Mouse (Mus musculus) heart, embryonic 10.5 days (tissue): ENCODE data around the gene Spag17. TPM values are rescaled to one million over a fixed set of nuclear protein-coding genes. Genes with fewer than 3 reads are reported as not detected.

Experiments used
- DNase-seq: peaks from one replicate; pipeline ENCODE4 v3.0.0-alpha.2; 2017; ENCODE audit warnings: low spot score
- H3K27ac ChIP-seq: fragments of 300-500 bp; sonication (generic); 2 replicates; pipeline ENCODE4 v1.5.1; 2016; ENCODE audit warnings: mild to moderate bottlenecking
- H3K27me3 ChIP-seq: fragments of 300-500 bp; sonication (generic); 2 replicates; pipeline ENCODE4 v1.6.1; 2016; ENCODE audit warnings: mild to moderate bottlenecking; ENCODE audit not compliant: poor library complexity, insufficient read depth, severe bottlenecking
- H3K36me3 ChIP-seq: fragments of 300-500 bp; sonication (generic); 2 replicates; pipeline ENCODE4 v1.6.1; 2016; ENCODE audit warnings: mild to moderate bottlenecking, moderate library complexity
- H3K4me1 ChIP-seq: fragments of 300-500 bp; sonication (generic); 2 replicates; pipeline ENCODE4 v1.6.1; 2016; ENCODE audit warnings: mild to moderate bottlenecking
- H3K4me3 ChIP-seq: fragments of 300-500 bp; sonication (generic); 2 replicates; pipeline ENCODE4 v1.5.1; 2016; ENCODE audit warnings: mild to moderate bottlenecking, moderate library complexity
- H3K9me3 ChIP-seq: fragments of 300-500 bp; sonication (generic); 2 replicates; pipeline ENCODE4 v1.6.1; 2016; ENCODE audit warnings: mild to moderate bottlenecking, moderate library complexity
- WGBS: fragments of 180-500 bp; shearing (Covaris S2); methylation state at CpG from one replicate; pipeline ENCODE4 v1.1.7; 2016; 5-methylcytosine and 5-hydroxymethylcytosine counted together
- polyA plus RNA-seq: library from polyadenylated mRNA; unstranded; fragments of >200 nt; fragmentation: Nextera tagmentation; extraction: Ambion mirVana; gene quantifications from 2 replicates; pipeline ENCODE4 v1.2.1, GENCODE M21; 2016

The Spag17 gene
- polyA plus RNA-seq, 1 experiment from 2014 or later, result 0.11 TPM

DNA sequence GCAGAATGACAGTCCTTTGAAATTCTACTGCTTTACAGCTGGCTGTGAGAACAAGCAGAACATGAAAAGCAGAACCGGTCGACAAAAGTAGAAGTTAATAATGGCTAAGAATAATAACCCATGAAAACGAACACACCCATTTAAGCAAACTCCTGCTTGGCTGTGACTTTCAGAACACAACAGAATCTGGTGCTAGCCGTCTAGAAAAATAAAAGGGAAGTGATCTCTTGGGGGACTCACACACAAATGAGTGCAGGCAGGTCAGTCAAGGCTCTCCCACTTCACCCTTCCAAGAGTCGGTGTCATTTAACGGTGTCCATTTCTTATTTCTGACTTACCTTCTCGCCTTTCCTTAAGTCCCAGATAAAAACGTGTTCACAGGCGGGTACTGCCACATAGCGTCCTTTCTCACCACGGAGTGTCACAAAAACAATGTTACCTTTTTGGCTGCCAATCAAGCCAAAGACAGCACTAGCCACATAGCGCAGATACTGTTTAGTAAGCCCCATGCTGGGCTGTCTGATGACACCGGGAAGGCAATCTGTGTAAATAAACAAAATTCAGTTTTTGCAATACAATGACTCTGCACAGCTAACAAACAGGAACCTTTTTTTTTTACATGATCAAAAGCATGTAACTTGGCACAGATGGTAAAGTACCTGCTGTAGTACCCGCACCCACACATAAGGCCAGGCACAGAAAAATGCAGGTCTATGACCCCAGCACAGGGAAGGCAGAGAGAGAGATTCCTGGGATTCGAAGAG, 275.7 kb downstream of the Spag17 start:
- WGBS, result 84% methylated on average over 15 of the region's 15 CpGs
- no peak for DNase-seq
- H3K27ac ChIP-seq, result peak overlapping the region; percentile 90; the same call in 1 of the 2 replicates
- no peaks in the 10 kb centered on the region for H3K27me3 ChIP-seq
- H3K36me3 ChIP-seq, result peaks cover 36% of the 10 kb centered on the region
- no peaks in the 10 kb centered on the region for H3K9me3 ChIP-seq
- peaks cover 9% of the 10 kb centered on the region for H3K4me1 ChIP-seq
- peak overlapping the region; percentile 88 for H3K4me3 ChIP-seq

DNA sequence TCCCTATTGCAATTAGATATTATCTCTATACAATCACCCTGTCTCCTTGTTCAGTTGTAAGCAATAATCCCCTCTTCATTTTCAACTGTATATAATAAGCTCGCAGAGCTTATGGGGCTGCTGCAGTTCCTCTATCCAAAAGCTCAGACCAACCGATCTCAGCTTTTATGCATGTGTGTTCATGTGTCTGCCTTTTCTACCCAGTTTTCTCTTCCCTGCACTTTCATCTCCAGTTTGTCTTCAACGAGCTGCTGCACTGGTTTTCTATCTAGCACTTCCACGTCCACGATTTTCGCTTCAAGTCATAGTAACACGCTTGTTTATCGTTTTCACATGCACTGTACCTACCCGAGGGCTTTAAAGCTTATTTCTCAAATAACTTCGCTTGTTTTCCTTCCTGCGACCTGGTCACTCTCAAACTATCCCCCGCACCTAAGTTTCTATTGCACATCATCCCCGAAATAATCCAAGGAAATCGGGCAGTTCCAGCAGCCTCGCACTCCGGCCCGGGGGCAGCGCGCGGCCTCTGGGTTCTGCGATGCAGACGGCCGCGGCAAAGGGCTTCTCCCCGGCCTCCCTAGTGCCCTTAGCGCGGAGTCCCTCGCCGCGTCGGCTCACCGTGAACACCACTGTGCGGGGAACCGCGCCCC, 276.6 kb downstream of the Spag17 start:
- peaks cover 32% of the 10 kb centered on the region for H3K36me3 ChIP-seq
- H3K27ac ChIP-seq, result peak overlapping the region; percentile 90
- H3K4me1 ChIP-seq, result peaks cover 9% of the 10 kb centered on the region
- H3K9me3 ChIP-seq, result no peaks in the 10 kb centered on the region
- H3K27me3 ChIP-seq, result no peaks in the 10 kb centered on the region
- H3K4me3 ChIP-seq, result peak overlapping the region; percentile 88
- WGBS, result 1% methylated on average over 35 of the region's 35 CpGs
- no peak for DNase-seq

DNA sequence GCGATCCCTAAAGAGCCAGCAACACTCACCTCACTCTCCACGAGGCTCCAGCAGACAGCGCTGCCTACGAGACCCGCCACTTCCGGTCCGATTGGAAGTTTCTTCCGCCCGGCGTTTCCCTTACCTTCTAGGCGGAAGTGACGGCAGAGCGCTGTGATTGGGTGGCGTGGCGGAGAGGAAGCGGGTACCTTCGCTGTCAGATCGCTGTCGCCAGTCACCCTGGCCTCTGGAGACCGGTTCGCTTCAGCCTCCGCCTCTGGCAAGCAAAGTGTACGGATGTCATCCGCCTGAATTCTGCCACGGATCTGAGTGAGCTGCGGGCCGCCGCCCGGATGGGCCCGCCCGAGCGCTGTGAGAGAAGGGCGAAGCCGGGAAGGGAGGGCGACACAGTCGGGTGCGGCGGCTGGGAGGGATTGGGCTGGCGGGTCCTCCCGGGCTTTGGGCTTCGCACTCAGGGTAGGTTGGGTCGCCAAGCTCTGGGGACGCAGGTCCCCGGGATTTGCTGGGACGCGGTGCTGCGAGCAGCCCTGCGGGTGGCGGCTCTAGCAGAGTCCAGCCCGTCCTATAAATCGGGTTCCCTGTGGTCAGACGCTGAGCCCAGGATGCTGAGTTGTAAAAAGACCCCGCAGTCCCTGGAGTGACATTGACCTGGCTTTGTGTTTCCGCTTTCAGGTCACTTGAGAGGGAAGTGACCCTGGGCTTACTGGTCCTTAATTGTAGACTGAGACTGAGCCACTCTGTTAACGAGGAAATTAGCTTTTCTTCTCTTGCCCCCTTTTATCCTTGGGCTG, 277.3 kb downstream of the Spag17 start, which contains the start of the genes Gdap2 and Wdr3:
Gene Gdap2, plus strand, starts transcription at position 67 of the 791 bp plus-strand sequence.
Gene Wdr3, minus strand, starts transcription at position 93 of the 791 bp plus-strand sequence.
- Histone ChIP-seq H3K9me3 (no peaks in the 10 kb centered on the region), H3K27me3 (no peaks in the 10 kb centered on the region), H3K4me1 (peaks cover 9% of the 10 kb centered on the region), H3K27ac (peak within 1 kb of the TSS; percentile 90), H3K4me3 (peak within 1 kb of the TSS; percentile 88), H3K36me3 (peaks cover 25% of the 10 kb centered on the region)
- DNase-seq, result peak; percentile 98
- under 1% methylated on average over 55 of the region's 55 CpGs for WGBS

DNA sequence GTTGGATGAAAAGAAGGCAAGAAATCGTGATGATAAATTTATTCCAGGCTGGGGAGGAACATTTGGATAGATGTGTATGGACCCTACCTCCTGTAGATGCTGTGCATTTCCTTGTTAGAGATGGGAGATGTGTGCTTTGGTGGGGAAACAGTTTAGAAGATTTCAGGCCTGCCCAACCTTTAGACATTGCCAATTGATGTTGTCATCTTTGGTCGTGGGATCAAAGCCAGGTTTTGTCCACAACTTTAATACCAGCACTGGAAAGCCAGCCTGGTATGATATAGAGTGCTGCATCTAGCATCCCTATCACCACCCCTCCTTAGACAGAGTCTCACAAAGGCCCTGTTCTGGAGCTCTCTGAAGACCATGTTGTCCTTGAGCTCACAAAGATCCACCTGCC, 278.4 kb downstream of the Spag17 start:
- DNase-seq, result no peak
- WGBS, result 81% methylated on average over 2 of the region's 2 CpGs
- no peak overlapping the region for H3K4me3 ChIP-seq

DNA sequence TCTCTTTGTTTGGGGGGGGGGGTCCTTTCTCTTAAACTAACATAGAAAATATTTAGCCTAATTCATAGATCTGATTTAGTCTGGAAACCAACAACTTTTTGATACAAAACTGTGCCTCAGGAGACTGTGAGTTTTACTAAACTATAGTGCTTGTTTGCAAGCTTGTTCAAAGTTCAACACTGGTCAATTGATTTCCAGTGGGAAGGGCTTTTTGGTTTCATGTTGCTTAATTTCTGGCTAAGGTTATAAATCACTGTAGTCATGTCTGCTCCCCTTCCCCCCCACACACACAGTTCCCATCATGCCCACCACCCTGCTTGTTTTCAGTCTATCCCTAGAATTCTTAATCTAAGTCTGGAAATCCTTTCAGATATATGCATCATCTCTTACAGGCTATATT, 279.8 kb downstream of the Spag17 start:
- Histone ChIP-seq H3K27me3 (no peaks in the 10 kb centered on the region), H3K4me1 (peaks cover 9% of the 10 kb centered on the region), H3K9me3 (no peaks in the 10 kb centered on the region)

More for the DNA sequence above, 278.4 kb downstream of the Spag17 start:
- H3K9me3 ChIP-seq, result no peaks in the 10 kb centered on the region
- peaks cover 18% of the 10 kb centered on the region for H3K36me3 ChIP-seq
- H3K27ac ChIP-seq, result no peak overlapping the region
- peaks cover 9% of the 10 kb centered on the region for H3K4me1 ChIP-seq
- H3K27me3 ChIP-seq, result no peaks in the 10 kb centered on the region

DNA sequence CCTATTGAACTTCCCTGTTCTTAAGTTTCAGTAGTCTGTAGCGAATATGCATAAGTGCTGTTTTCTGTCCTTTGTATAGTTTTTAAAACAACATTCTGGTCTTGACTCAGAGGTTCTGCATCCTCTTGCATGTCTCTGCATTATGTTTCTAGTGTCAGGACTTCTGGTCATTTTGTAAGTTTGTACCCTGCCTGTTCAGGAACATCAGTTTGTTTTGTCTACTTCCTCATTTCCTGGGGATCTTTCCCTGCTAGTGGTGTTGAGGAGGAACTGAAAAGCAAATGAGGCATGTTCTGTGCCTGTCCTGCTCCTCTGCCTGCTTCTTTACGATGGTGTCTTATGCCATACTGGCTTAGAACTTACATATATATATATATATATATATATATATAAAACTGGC, 290.8 kb downstream of the Spag17 start:
- Histone ChIP-seq H3K4me3 (no peak overlapping the region), H3K36me3 (peaks cover 59% of the 10 kb centered on the region), H3K27ac (no peak overlapping the region), H3K27me3 (no peaks in the 10 kb centered on the region), H3K9me3 (no peaks in the 10 kb centered on the region), H3K4me1 (no peaks in the 10 kb centered on the region)
- WGBS, result 87% methylated on average over 2 of the region's 2 CpGs
- no peak for DNase-seq

More for the DNA sequence above, 279.8 kb downstream of the Spag17 start:
- no peak for DNase-seq
- Histone ChIP-seq H3K4me3 (no peak overlapping the region), H3K27ac (no peak overlapping the region), H3K36me3 (peaks cover 11% of the 10 kb centered on the region; the same call in 1 of the 2 replicates)

DNA sequence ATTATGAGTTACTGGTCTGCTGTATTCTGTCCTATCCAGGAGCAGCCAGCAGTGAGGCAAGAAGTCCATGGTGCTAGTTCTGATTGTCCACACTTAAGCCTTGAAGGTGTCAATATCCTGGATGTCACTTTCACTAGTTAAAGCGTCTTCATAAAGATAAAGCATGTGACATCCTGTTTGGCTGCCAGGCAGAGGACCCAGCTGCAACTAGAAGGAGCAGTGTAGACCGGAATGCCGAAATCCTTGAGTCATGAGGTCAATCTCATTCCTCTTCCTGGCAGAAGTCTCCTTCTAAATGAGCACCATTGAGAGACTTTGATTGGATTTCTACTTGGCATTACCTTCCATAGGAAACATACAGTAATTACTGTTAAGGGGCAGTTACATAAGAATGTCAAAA, 295.3 kb downstream of the Spag17 start:
- H3K4me1 ChIP-seq, result no peaks in the 10 kb centered on the region
- H3K9me3 ChIP-seq, result no peaks in the 10 kb centered on the region
- no peak overlapping the region for H3K4me3 ChIP-seq
- no peaks in the 10 kb centered on the region for H3K27me3 ChIP-seq
- 75% methylated on average over 3 of the region's 3 CpGs for WGBS
- H3K27ac ChIP-seq, result no peak overlapping the region
- DNase-seq, result no peak
- H3K36me3 ChIP-seq, result peaks cover 40% of the 10 kb centered on the region

DNA sequence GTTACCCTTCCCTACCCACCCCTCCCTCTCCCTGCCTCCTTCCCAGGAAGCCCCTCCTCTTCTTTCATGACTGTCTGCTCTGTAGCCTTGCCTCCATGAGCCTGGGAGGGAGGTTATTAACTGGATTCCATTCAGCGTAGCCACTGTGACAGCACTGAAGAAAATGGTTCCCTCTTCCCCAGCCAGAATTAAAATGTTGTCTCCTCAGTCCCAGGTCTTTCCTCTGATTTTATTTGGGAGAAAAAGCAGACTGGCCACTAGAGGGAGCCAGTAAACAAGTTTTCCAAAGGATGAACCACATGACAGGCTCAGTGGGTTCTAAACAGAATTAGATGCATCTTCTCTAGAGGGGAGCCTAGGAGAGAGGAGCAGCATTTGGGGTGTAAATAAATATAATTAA, 304.2 kb downstream of the Spag17 start:
- 45% methylated on average over 1 of the region's 1 CpGs for WGBS
- Histone ChIP-seq H3K4me3 (no peak overlapping the region), H3K9me3 (no peaks in the 10 kb centered on the region), H3K4me1 (no peaks in the 10 kb centered on the region), H3K36me3 (peaks cover 26% of the 10 kb centered on the region; the same call in 1 of the 2 replicates), H3K27ac (no peak overlapping the region), H3K27me3 (no peaks in the 10 kb centered on the region)
- DNase-seq, result no peak

DNA sequence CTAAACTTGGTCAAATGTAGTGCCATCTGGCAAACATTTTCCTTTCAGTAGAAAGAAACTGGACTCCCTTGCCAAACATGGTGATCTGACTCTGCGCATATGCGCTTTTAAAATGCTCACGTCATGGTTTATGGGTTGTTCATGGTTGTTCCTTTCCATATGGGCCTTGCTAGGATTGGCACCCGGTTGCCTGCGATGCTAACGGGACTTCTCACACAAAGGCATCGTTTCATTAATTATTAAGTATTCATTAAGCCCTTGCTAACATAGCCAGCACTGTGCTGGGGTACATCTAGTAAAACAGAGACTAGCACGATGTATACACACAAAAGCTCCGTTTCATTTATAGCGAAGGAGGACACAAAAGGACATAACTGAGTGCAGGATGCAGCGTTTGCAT, 304.7 kb downstream of the Spag17 start:
- no peak for DNase-seq
- H3K9me3 ChIP-seq, result no peaks in the 10 kb centered on the region
- peaks cover 26% of the 10 kb centered on the region; the same call in 1 of the 2 replicates for H3K36me3 ChIP-seq
- no peaks in the 10 kb centered on the region for H3K27me3 ChIP-seq
- H3K4me3 ChIP-seq, result no peak overlapping the region
- no peak overlapping the region for H3K27ac ChIP-seq
- WGBS, result 80% methylated on average over 11 of the region's 11 CpGs
- no peaks in the 10 kb centered on the region for H3K4me1 ChIP-seq
